Mouse (Mus musculus): ENCODE data around the gene Gm21746. TPM values are rescaled to one million over a fixed set of nuclear protein-coding genes. Genes with fewer than 3 reads are reported as not detected.
"Not testable (repeated sequence)": the region's sequence is repeated elsewhere in the genome, so short reads cannot be mapped to it uniquely, and the experiment has no call there.

Gene Gm21746
- polyA plus RNA-seq (2012; rRNA removed) = not detected in 2 replicates

GRCm38 (mm10) chrY:6237895-6238294 is at the start of gene Gm21746:
Gene Gm21746, minus strand, starts transcription at chrY:6237995.
- H3K27ac ChIP-seq (ENCODE audit: control insufficient read depth, insufficient read depth, low read depth, low read length); H3K27me3 ChIP-seq (ENCODE audit: control insufficient read depth, insufficient read depth, low read length); H3K36me3 ChIP-seq (ENCODE audit: control insufficient read depth, insufficient read depth, low read length); H3K4me1 ChIP-seq (ENCODE audit: control insufficient read depth, insufficient read depth, low read length); H3K4me3 ChIP-seq (ENCODE audit: control insufficient read depth, low read depth, low read length): not testable (repeated sequence)

GRCm38 (mm10) chrY:6266798-6267197 is 29.0 kb upstream of the Gm21746 start, which contains the start of gene Gm20873:
Gene Gm20873, plus strand, starts transcription at chrY:6267098.
- not testable (repeated sequence) for H3K27ac ChIP-seq (ENCODE audit: control insufficient read depth, insufficient read depth, low read depth, low read length); H3K27me3 ChIP-seq (ENCODE audit: control insufficient read depth, insufficient read depth, low read length); H3K4me3 ChIP-seq (ENCODE audit: control insufficient read depth, low read depth, low read length)

More at GRCm38 (mm10) chrY:6266798-6267197, 29.0 kb upstream of the Gm21746 start, which contains the start of gene Gm20873:
- not testable (repeated sequence) for H3K4me1 ChIP-seq (ENCODE audit: control insufficient read depth, insufficient read depth, low read length); H3K36me3 ChIP-seq (ENCODE audit: control insufficient read depth, insufficient read depth, low read length)

Other genes with a start within 250 kb of the Gm21746 start
- 1.3 and 2.1 TPM in 2 replicates for gene Gm20873, start 29.1 kb upstream of the Gm21746 start, polyA plus RNA-seq (2012; rRNA removed)

Measured in testis, adult 2 months (tissue).